In the genomic region with DNA sequence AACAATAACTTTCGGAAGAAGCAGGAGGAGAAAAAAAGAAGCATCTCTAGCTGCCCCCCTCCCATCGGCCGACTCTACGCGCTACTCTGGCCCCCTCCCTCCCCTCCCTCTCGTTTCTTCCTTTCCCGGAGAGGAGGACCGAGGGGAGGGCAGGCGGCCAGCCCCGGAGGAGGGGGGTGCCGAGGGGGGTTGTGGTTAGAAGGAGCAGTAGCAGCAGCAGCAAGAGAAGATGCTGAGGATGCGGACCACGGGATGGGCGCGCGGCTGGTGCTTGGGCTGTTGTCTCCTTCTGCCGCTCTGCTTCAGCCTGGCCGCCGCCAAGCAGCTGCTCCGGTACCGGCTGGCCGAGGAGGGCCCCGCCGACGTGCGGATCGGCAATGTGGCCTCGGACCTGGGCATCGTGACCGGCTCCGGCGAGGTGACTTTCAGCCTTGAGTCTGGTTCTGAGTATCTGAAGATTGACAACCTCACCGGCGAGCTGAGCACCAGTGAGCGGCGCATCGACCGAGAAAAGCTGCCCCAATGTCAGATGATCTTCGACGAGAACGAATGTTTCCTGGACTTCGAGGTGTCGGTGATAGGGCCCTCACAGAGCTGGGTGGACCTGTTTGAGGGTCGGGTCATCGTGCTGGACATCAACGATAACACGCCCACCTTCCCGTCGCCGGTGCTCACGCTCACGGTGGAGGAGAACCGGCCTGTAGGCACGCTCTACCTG, we compare ENCODE assay signal across 8 mouse cellular contexts. TPM values are rescaled to one million over a fixed set of nuclear protein-coding genes. Genes with fewer than 3 reads are reported as not detected.
DNase-seq lines count a peak whose midpoint lies in the region; ATAC-seq and TF ChIP-seq lines count a peak whose summit lies in the region.

No protein-coding gene starts in this region.

- H3K4me3 ChIP-seq in bone marrow macrophage, adult 2 months (ENCODE audit: insufficient read depth, low read length) = peak overlapping the region; percentile 76
- H3K4me3 ChIP-seq in forebrain, embryonic 15.5 days = peak overlapping the region; percentile 77
- peak overlapping the region; percentile 56 for H3K4me3 ChIP-seq in macrophage (ENCODE audit: inconsistent target)

- H3K79me2 ChIP-seq in macrophage (ENCODE audit: inconsistent target) = peaks cover 13% of the 10 kb centered on the region; the same call in 1 of the 2 replicates

- no peak for TF ChIP-seq POLR2A in bone marrow macrophage, adult 2 months (IDR thresholded peaks at IDR 0.05; ENCODE audit: borderline replicate concordance, low read depth, low read length)

- no peak for ATAC-seq in forebrain, embryonic 15.5 days (replicated peaks)
- ATAC-seq in granulocyte monocyte progenitor cell, adult 5-6 weeks (replicated peaks; ENCODE audit: poor library complexity, severe bottlenecking) = no peak

- peak overlapping the region; percentile 77 for H3K9ac ChIP-seq in forebrain, embryonic 15.5 days (replicated peaks)

- H3K4me1 ChIP-seq in bone marrow macrophage, adult 2 months (ENCODE audit: control insufficient read depth, insufficient read depth, low read length) = peaks cover 9% of the 10 kb centered on the region
- H3K4me1 ChIP-seq in forebrain, embryonic 15.5 days = peaks cover 31% of the 10 kb centered on the region

- H3K27ac ChIP-seq in bone marrow macrophage, adult 2 months (ENCODE audit: insufficient read depth, low read depth, low read length) = no peak overlapping the region; the same call in 1 of the 2 replicates
- peak overlapping the region; percentile 87 for H3K27ac ChIP-seq in forebrain, embryonic 15.5 days (replicated peaks)
- H3K27ac ChIP-seq in macrophage = no peak overlapping the region

- peak overlapping the region; percentile 96 for H3K4me2 ChIP-seq in forebrain, embryonic 15.5 days (replicated peaks)

- TF ChIP-seq CTCF in bone marrow macrophage, adult 2 months (IDR thresholded peaks at IDR 0.05; ENCODE audit: low read depth, low read length) = no peak

- no peaks in the 10 kb centered on the region for H3K9me3 ChIP-seq in forebrain, embryonic 15.5 days

- peak; percentile 14 for DNase-seq in ES-CJ7 (ENCODE audit: low read depth, low spot score)
- peak; percentile 47 for DNase-seq in heart, postnatal 25 days (ENCODE audit: low spot score)
- peak; percentile 66 to 69 for DNase-seq in layer of hippocampus, postnatal 36 days
- peak; percentile 16 for DNase-seq in skeletal muscle tissue, adult 2 months (ENCODE audit: low read depth, low spot score)

- no peaks in the 10 kb centered on the region for H3K27me3 ChIP-seq in forebrain, embryonic 15.5 days

- no peaks in the 10 kb centered on the region for H3K36me3 ChIP-seq in forebrain, embryonic 15.5 days
- H3K36me3 ChIP-seq in macrophage (ENCODE audit: inconsistent target) = no peaks in the 10 kb centered on the region

- under 1% methylated on average over 53 of the region's 54 CpGs for WGBS in forebrain, embryonic 15.5 days
- 2% methylated on average over 52 of the region's 54 CpGs for WGBS in macrophage (ENCODE audit: missing documents)

- intact Hi-C loops in heart, postnatal 25 days (cut with DNase I) = loop anchor here (5.0 kb wide), 3 partner anchors 38 to 363 kb away; no protein-coding TSS in a partner anchor

RNA-seq across cellular contexts. Expression of a gene that starts 1.3 kb away (rescaled TPM):
- 3.5 and 4.2 TPM in 2 replicates for polyA plus RNA-seq in bone marrow macrophage, adult 2 months (2012; ENCODE audit: insufficient read depth, insufficient read length, missing spikeins)
- polyA plus RNA-seq in forebrain, embryonic 15.5 days (2015; fragmentation: Nextera tagmentation; extraction: Ambion mirVana) = 10.7 and 13.3 TPM in 2 replicates
- total RNA-seq in heart, postnatal 25 days (2021) = 100 to 1,000 TPM; 110 to 115 TPM
- total RNA-seq in layer of hippocampus, postnatal 36 days (2021) = 10 to 100 TPM; 54.1 to 71.6 TPM
- total RNA-seq in macrophage (2018; cell fraction: chromatin; rRNA removed) = 10 to 100 TPM in 14 of 26 experiments, 1 to 10 TPM in 12; 3.2 to 40.9 (median 12.6) TPM
- total RNA-seq in macrophage (2018; cell fraction: cytosol; rRNA removed) = 1 to 10 TPM in 20 of 26 experiments, under 1 TPM in 6; 0.68 to 7.4 (median 1.6) TPM
- total RNA-seq in macrophage (2018; cell fraction: nucleus; rRNA removed) = 10 to 100 TPM in 11 of 26 experiments, 1 to 10 TPM in 15; 2.3 to 44.7 (median 6.4) TPM
- 0.53 to 11.3 TPM (median 1.2 TPM) in 3 replicates for polyA plus RNA-seq in macrophage (2018)
- total RNA-seq in granulocyte monocyte progenitor cell, adult 5-6 weeks (2014; fragmentation: Nextera tagmentation) = 1.1 and 2.2 TPM in 2 replicates
- 0.93 and 1.2 TPM in 2 replicates for total RNA-seq in granulocyte monocyte progenitor cell, adult 5-6 weeks (2017)

Comparison
In these comparisons a context has a peak if more than half of its experiments do, and no peak if none do; other contexts are left out.
1. DNase-seq: peak in every context shown above with its lines; median percentile 68 in layer of hippocampus, postnatal 36 days; 47 in heart, postnatal 25 days; 16 in skeletal muscle tissue, adult 2 months; 14 in ES-CJ7.
2. RNA of a gene that starts 1.3 kb away (total RNA-seq): 110 to 115 TPM in heart, postnatal 25 days and 54.1 to 71.6 TPM in layer of hippocampus, postnatal 36 days; 0.93 to 2.2 TPM in granulocyte monocyte progenitor cell, adult 5-6 weeks; every median in the first group is over 10 times any median in the second.
3. Peak in every context shown above with its lines, with median percentiles within 50 percentile points of each other: H3K4me3 ChIP-seq.